Mouse (Mus musculus) kidney, postnatal 25 days (tissue): ENCODE results near the gene Neu4.
"Not testable (repeated sequence)": the region's sequence is repeated elsewhere in the genome, so short reads cannot be mapped to it uniquely, and the experiment has no call there.

Source experiments
- DNase-seq, 2 experiments: peaks; one replicate each; pipeline ENCODE4 v3.0.0; 2021; ENCODE audit warnings: mixed read lengths in 2 of 2

The Neu4 gene

GRCm38 (mm10) chr1:94020151-94020550, at the start of gene Neu4:
Neu4 (plus strand) TSS chr1:94020451.
- no peak for DNase-seq

GRCm38 (mm10) chr1:93970797-93971196, 49.5 kb upstream of the Neu4 start:
- DNase-seq: not testable (repeated sequence)

GRCm38 (mm10) chr1:93975764-93976163, 44.5 kb upstream of the Neu4 start:
- not testable (repeated sequence) for DNase-seq

DNA sequence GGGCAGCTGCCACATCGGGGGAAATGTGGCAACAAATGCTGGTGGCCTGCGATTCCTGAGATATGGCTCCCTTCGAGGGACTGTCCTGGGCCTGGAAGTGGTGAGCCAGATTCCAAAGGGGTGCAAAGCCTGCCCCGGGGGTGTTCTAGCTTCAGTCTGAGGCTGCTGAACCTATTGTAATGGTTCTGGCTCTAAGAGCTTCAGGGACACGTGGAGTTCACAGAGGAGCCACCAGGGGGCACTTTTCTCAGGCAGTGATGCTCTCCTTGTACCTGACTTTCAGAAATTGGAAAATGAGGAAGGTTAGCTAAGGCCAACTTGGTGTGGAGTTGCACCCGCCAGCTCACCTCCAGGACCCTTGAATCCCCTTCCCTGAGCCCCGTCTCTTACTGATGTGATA, 42.0 kb upstream of the Neu4 start:
- not testable (repeated sequence) for DNase-seq

DNA sequence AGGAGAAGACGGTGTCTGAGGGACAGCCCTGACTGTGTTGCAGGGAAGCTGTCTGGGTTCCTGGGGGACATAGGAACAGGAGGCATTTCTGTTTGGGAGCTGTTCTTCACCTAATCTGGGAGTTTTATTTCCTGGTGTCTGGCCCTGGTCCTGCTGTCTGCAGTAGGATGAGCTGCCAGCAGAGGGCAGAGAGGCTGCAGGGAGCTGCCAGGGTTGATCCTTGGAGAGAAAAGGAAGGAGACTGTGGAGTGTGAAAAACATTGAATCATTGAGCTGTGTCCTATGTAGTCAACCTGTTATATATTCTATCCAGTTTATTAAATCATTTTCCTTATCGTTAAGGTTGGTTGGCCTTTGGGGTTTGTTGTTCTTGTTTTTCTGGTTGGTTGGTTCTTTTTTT, 39.3 kb upstream of the Neu4 start:
- DNase-seq: not testable (repeated sequence)

- DNase-seq: no peak
These were observed 34.1 kb upstream of the Neu4 start for GRCm38 (mm10) chr1:93986167-93986566.

DNA sequence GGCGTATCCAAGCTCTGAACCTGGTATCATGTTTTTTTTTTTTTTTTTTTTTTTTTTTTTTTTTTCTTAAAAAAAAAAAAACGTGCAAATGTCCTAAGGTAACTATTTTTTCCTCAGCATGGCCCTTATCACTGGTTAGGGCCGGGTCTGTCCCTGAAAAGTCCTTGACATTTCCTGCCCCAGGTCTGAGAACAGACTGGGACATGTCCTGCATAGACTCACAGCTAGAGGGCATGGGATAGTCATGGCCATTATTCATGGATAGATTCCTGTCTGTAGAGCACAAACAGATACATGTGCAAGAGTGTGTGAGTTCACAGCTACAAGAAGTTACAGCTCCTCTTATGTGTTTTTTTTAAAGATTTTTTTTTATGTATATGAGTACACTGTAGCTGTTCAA, 31.5 kb upstream of the Neu4 start:
- DNase-seq: no peak

GRCm38 (mm10) chr1:93990209-93990608, 30.0 kb upstream of the Neu4 start, which contains the start of gene Gal3st2c:
Gal3st2c (plus strand) TSS chr1:93990509.
- DNase-seq: not testable (repeated sequence)

GRCm38 (mm10) chr1:93991068-93991467, 29.2 kb upstream of the Neu4 start:
- not testable (repeated sequence) for DNase-seq

DNA sequence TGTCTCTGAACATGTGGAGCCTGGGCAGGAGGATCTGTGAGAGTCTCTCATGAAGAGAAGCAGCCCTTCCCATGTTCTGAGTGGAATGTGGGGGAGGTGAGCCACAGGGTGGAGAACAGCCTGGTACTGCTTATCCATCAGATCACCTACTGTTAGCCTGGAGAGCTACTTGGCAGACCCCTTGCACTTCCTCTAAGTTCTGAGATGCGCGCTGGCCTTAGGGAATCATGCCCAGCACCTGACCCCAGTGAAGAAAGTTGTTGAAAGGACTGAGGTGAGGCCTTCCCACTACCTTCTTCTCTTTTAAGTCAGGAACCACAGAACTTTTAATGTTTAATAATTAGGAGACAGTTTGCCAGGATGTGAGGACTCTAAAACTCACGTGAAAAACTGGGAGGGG, 28.8 kb upstream of the Neu4 start:
- not testable (repeated sequence) for DNase-seq

DNA sequence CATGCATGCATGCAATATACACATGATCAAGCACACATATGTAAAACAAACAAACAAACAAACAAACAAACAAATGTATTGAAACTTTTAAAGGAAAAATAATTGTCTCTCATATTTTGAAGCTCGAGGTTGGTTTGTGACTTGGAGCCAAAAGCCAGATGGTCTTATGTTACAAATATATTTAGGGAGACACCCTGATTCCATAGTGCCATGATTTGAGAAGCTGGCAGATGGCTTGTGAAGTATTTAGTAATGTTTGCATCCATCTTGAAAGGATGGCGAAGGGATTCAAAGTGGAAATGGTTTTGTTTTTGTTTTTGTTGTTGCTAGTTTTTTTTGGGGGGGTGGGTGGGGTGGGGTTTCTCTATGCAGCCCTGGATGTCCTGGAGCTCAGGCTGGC, 19.2 kb upstream of the Neu4 start:
- no peak for DNase-seq

DNA sequence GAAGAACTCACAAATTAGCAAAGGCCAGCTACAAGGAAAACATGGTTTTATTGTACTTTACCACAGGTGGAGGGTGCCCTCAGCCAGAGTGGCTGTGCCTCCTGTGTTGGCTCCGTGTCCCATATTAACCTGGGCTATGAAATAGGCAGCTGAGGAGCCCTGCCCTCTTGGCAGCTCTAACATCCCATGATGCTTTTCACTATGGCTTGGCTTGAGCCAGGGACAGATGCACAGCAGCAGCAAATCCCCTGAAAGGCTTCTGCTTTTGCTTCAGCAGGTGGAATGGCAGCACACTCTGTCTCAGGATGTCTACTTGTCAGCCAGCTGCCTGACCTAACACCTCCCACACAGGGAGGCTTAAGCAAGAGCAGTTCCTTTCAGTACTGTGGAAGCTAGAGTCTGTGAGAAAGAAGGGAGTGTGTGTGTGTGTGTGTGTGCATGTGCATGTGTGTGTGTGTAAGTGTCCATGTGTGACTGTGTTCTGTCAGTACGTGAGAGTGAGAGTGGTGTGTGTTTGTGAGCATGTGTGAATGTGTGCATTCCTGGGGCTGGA, 14.2 kb upstream of the Neu4 start:
- DNase-seq: not testable (repeated sequence)

DNA sequence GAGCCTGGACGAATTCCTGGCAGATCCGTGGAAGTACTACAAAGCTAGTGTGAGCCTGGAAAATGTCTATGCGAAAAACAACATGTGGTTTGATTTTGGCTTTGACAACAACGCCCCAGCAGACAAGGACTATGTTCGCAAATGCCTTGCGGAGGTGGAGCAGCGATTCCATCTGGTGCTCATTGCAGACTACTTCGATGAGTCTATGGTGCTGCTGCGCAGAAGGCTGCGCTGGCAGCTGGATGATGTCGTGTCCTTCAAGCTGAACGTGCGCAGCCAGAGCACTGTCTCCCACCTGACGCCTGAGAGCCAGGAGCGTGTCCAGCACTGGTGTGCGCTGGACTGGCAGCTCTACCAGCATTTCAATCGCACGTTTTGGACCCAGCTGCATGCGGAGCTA, 11.4 kb upstream of the Neu4 start:
- DNase-seq: not testable (repeated sequence)

GRCm38 (mm10) chr1:94011643-94012042, 8.6 kb upstream of the Neu4 start:
- DNase-seq: no peak

DNA sequence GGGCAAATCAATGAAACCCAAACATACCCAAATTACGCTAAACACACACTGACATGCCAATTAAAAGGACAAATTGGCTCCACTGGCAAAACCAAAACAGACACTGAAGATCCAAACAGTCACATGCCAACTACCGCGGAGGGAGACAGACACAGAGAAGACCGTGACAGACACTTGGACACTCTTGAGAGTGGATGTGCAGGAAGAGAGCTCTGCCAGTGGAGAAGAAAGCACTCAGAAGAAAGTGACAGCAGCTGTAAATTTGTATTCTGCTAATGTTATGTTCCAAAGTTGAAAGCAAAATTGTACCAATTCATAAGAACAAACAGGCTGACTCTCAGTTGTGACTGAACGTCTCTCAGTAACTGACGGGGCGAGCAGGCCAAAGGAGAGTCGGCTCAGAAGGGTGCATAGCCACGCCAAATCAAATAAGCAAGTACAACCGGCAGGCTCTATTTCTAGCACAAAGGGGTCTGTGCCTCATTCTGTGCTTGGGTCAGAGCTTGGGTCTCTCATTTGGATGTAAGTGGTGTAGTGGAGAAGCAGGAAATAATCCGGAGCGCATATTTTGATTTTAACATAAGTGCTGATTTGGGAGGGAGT, 7.4 kb downstream of the Neu4 start:
- DNase-seq: no peak

- no peak for DNase-seq
These were observed 8.5 kb downstream of the Neu4 start for GRCm38 (mm10) chr1:94028741-94029140.

DNA sequence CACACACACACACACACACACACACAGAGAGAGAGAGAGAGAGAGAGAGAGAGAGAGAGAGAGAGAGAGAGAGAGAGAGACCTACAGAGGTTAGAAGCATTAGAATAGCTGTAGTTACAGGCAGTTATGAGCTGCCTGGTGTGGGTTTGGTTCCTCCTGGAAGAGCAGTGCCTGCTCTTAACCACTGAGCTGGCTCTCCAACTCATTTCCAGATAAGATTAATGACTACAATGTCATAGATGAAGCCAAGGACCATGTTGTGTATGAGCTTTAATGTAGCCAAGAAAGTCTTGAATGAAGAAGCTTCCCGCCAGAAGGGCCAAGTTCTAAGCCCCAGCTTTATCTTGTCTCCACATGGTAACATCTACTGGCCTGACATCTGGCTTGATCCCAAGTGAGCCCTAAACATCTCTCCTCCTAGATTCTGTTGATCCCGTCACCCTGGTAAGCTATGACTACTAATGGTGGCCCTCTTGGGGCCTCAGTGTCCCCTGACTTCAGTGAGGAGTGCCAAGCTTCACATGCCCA, 12.9 kb downstream of the Neu4 start:
- no peak for DNase-seq

GRCm38 (mm10) chr1:94034984-94035743, 14.9 kb downstream of the Neu4 start:
- DNase-seq: peak; percentile 74 to 81

DNA sequence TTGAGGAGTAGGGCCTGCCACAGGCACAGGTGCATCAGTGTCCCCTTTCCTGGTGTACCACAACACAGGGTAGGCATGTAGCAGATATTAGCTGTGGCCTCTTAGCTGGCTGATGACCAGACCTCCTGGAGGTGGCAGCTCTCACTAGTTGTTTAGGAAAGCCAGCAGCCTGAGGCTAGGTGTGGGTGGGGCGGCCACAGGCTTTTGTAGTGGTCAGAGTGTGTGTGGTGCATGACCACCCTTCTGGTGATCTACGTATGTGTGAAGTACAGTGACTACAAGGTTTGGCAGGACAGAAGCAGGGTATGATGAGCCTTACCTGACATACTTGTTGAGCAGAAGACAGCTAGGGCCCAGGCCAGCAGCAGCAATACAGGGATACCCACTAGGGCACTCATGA, 20.1 kb downstream of the Neu4 start:
- no peak for DNase-seq

DNA sequence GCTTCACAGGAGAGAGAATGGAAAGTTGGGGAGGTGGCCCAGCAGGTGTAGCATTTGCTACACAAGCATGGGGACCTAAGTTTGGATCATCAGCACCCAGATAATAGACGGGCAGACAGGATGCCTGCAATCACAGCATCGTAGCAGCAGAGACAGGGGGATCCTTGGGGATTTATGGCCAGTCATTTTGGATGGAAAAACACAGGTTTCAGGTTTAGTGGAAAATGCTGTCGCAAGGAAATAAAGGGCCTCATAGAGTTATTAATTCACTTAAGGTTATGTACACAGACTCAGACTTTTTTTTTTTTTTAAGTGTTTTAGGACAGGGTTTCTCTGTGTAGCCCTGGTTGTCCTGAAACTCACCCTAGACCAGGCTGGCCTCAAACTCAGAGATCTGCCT, 25.3 kb downstream of the Neu4 start:
- DNase-seq: no peak

- no peak for DNase-seq
These were observed 26.3 kb downstream of the Neu4 start for GRCm38 (mm10) chr1:94046544-94046943.

DNA sequence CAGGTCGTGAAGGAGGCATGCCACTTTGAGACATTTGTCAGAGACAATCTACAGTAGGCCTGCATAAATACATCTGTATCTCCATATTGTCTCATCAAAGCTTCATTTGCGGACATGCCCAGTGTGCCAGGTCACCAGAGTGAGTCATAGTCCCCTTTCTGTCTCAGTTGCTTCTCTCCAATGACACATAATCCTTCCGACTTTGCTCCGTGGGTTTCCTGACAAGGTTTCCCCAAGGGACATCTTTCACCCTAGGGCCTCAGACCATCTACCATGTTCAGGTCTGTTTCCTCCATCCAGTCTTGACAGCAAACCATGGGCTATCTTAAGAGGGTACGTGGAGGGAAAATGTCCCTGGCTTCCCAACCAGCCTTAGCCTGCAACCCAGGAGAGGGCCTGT, 30.9 kb downstream of the Neu4 start:
- DNase-seq: peak in 1 of 2 experiments; percentile 16

DNA sequence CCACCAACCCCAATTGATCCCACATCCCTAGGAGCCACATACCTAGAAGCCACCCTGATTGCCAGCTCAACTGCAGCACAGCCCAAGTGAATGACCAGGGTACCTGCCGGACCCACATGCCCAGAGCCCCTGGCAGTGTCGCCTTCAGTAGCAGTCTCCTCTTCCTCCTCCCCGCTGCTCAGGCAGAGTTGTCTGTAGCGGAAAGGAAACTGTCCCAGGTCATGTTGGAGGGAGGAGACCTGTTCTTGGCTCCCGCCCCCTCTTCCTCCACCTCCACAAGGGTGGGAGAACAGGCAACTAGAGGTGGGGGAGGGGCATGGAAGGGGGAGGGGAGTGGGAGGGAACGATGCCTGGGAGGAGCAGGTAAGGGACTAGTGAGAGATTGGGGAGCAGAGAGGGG, 32.1 kb downstream of the Neu4 start, which contains the start of gene Pdcd1:
Gene Pdcd1, minus strand, starts transcription at position 181 of the 400 bp plus-strand sequence.
- DNase-seq: peak in 1 of 2 experiments; percentile 27
